Mouse (Mus musculus): ENCODE measurements around the gene Hoxb8.

Gene Hoxb8

DNA sequence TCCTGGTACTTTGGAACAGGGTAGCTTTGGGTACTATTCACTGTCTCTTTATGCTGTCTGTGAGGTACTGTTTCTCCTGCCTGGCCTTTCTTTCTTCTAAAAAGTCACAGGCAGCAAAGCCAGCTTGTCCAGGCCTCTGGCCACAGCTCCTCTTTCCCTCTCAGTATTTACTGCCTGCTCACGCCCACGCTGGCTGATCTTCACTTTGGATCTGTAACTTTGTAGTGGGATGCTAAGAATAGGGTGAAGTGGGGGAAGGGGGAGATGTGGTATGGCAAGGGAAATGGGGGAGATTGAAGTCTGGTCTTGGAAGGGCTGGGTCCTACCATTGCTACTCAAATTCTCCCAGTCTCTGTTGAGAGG, 52.3 kb downstream of the Hoxb8 start:
- DNase-seq (ENCODE audit: inconsistent ontology term), result no peak

Data from Muller cell, postnatal 12 days (primary cell).